Mouse (Mus musculus) thymus, adult 2 months (tissue): ENCODE measurements at regions not wholly inside any gene's neighbourhood (a gene's known extent, or its start where the extent isn't known, plus 50 kb on each side); places are given as distances from the start of the nearest gene placed in this dataset.

ENCODE experiments used
- CTCF ChIP-seq: fragments of 200-500 bp; IDR thresholded peaks from 2 replicates; pipeline ENCODE4 v1.5.1; 2012; ENCODE audit warnings: mild to moderate bottlenecking, control low read depth, low read length, moderate library complexity, borderline replicate concordance; ENCODE audit not compliant: control insufficient read depth, poor library complexity, insufficient read depth; ENCODE audit errors: extremely low read depth
- POLR2A ChIP-seq: fragments of 200-500 bp; IDR thresholded peaks from 2 replicates; pipeline ENCODE4 v1.6.1; 2012; ENCODE audit warnings: mild to moderate bottlenecking, low read length, control low read depth, moderate library complexity; ENCODE audit not compliant: control insufficient read depth, poor library complexity, insufficient read depth; ENCODE audit errors: extremely low read depth

GRCm38 (mm10) chr15:5953106-5953505, 346.5 kb upstream of the Dab2 start:
- TF ChIP-seq CTCF (no peak), POLR2A (no peak)
